16 mouse cellular contexts compared by ENCODE assay signal in the genomic region with DNA sequence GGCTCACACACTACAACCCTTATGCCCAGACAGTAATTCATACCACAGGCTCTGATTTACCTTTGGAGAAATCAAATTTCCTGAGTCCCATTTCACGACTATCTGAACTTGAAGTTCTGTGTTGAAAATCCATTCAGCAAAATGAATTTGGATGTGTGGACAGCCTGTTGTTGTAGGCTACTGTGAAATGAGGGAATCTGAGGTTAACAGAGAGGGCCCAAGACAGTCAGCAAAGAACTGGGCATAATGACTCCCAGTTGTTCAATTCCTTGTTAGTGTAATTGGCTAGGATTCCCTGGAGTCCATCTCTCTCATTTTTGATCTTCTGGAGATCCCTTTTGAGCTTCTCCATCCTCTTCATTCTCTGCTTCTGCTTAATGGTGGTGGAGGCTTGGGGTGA. TPM values are rescaled to one million over a fixed set of nuclear protein-coding genes. Genes with fewer than 3 reads are reported as not detected.
"Had no signal": no experiment of that assay in that cellular context is flagged by ENCODE, and none has a peak within 500 bp of the region (broad histone marks: within the 10 kb centered on the region; RNA-seq: fewer than 3 reads in every experiment).

No protein-coding gene starts in this region.

RNA-seq across cellular contexts. Expression of gene Gm3072, which starts 13.7 kb away (rescaled TPM):
- polyA plus RNA-seq: liver, embryonic 16.5 days; lung, embryonic 15.5 days; lung, postnatal 0 days; midbrain, embryonic 10.5 days; midbrain, embryonic 12.5 days; midbrain, embryonic 14.5 days; midbrain, embryonic 16.5 days; myocyte; neural tube, embryonic 11.5 days; neural tube, embryonic 13.5 days; neural tube, embryonic 15.5 days; small intestine, adult 2 months; stomach, embryonic 14.5 days; stomach, embryonic 16.5 days; thymus, adult 2 months; urinary bladder, adult 2 months had no signal

RNA-seq across cellular contexts. Expression of gene Gm3676, which starts 35.6 kb away (rescaled TPM):
- polyA plus RNA-seq: liver, embryonic 16.5 days; lung, embryonic 15.5 days; lung, postnatal 0 days; midbrain, embryonic 10.5 days; midbrain, embryonic 12.5 days; midbrain, embryonic 14.5 days; midbrain, embryonic 16.5 days; myocyte; neural tube, embryonic 11.5 days; neural tube, embryonic 13.5 days; neural tube, embryonic 15.5 days; small intestine, adult 2 months; stomach, embryonic 14.5 days; stomach, embryonic 16.5 days; thymus, adult 2 months; urinary bladder, adult 2 months had no signal

RNA-seq across cellular contexts. Expression of gene 1700049E17Rik2, which starts 37.7 kb away (rescaled TPM):
- polyA plus RNA-seq: liver, embryonic 16.5 days; lung, embryonic 15.5 days; lung, postnatal 0 days; midbrain, embryonic 10.5 days; midbrain, embryonic 12.5 days; midbrain, embryonic 14.5 days; midbrain, embryonic 16.5 days; myocyte; neural tube, embryonic 11.5 days; neural tube, embryonic 13.5 days; neural tube, embryonic 15.5 days; small intestine, adult 2 months; stomach, embryonic 14.5 days; stomach, embryonic 16.5 days; thymus, adult 2 months; urinary bladder, adult 2 months had no signal

RNA-seq across cellular contexts. Expression of gene Gm7970, which starts 55.3 kb away (rescaled TPM):
- polyA plus RNA-seq: liver, embryonic 16.5 days; lung, embryonic 15.5 days; lung, postnatal 0 days; midbrain, embryonic 10.5 days; midbrain, embryonic 12.5 days; midbrain, embryonic 14.5 days; midbrain, embryonic 16.5 days; myocyte; neural tube, embryonic 11.5 days; neural tube, embryonic 13.5 days; neural tube, embryonic 15.5 days; small intestine, adult 2 months; stomach, embryonic 14.5 days; stomach, embryonic 16.5 days; thymus, adult 2 months; urinary bladder, adult 2 months had no signal
